Mouse (Mus musculus): ENCODE measurements around the gene Abcc4.
"Not testable (repeated sequence)": the region's sequence is repeated elsewhere in the genome, so short reads cannot be mapped to it uniquely, and the experiment has no call there.

Abcc4 gene

GRCm38 (mm10) chr14:118514280-118515031, 191.6 kb downstream of the Abcc4 start:
- in situ Hi-C loops (cut with MboI; ENCODE audit: low sequenced_read_pairs) = no loop called here

GRCm38 (mm10) chr14:118511715-118512114, 194.3 kb downstream of the Abcc4 start:
- in situ Hi-C loops (cut with MboI; ENCODE audit: low sequenced_read_pairs) = not testable (repeated sequence)

- in situ Hi-C loops (cut with MboI; ENCODE audit: low sequenced_read_pairs) = no loop called here
These were observed 195.2 kb downstream of the Abcc4 start for GRCm38 (mm10) chr14:118510793-118511192.

GRCm38 (mm10) chr14:118510216-118510615, 195.8 kb downstream of the Abcc4 start:
- in situ Hi-C loops (cut with MboI; ENCODE audit: low sequenced_read_pairs) = no loop called here

GRCm38 (mm10) chr14:118507829-118508228, 198.2 kb downstream of the Abcc4 start:
- in situ Hi-C loops (cut with MboI; ENCODE audit: low sequenced_read_pairs) = no loop called here

GRCm38 (mm10) chr14:118506591-118507146, 199.3 kb downstream of the Abcc4 start:
- in situ Hi-C loops (cut with MboI; ENCODE audit: low sequenced_read_pairs) = no loop called here

GRCm38 (mm10) chr14:118496767-118497166, 209.3 kb downstream of the Abcc4 start:
- in situ Hi-C loops (cut with MboI; ENCODE audit: low sequenced_read_pairs) = no loop called here

- in situ Hi-C loops (cut with MboI; ENCODE audit: low sequenced_read_pairs) = no loop called here
These were observed 210.6 kb downstream of the Abcc4 start for GRCm38 (mm10) chr14:118495458-118495857.

GRCm38 (mm10) chr14:118491708-118492107, 214.3 kb downstream of the Abcc4 start:
- in situ Hi-C loops (cut with MboI; ENCODE audit: low sequenced_read_pairs) = no loop called here

- in situ Hi-C loops (cut with MboI; ENCODE audit: low sequenced_read_pairs) = no loop called here
These were observed 214.7 kb downstream of the Abcc4 start for GRCm38 (mm10) chr14:118491300-118491699.

GRCm38 (mm10) chr14:118490525-118490924, 215.5 kb downstream of the Abcc4 start:
- in situ Hi-C loops (cut with MboI; ENCODE audit: low sequenced_read_pairs) = no loop called here

GRCm38 (mm10) chr14:118486349-118486748, 219.7 kb downstream of the Abcc4 start:
- in situ Hi-C loops (cut with MboI; ENCODE audit: low sequenced_read_pairs) = no loop called here

GRCm38 (mm10) chr14:118485646-118486045, 220.4 kb downstream of the Abcc4 start:
- in situ Hi-C loops (cut with MboI; ENCODE audit: low sequenced_read_pairs) = no loop called here

GRCm38 (mm10) chr14:118482320-118482719, 223.7 kb downstream of the Abcc4 start:
- in situ Hi-C loops (cut with MboI; ENCODE audit: low sequenced_read_pairs) = no loop called here

- in situ Hi-C loops (cut with MboI; ENCODE audit: low sequenced_read_pairs) = no loop called here
These were observed 224.2 kb downstream of the Abcc4 start for GRCm38 (mm10) chr14:118481779-118482178.

- in situ Hi-C loops (cut with MboI; ENCODE audit: low sequenced_read_pairs) = no loop called here
These were observed 229.7 kb downstream of the Abcc4 start for GRCm38 (mm10) chr14:118476329-118476728.

- in situ Hi-C loops (cut with MboI; ENCODE audit: low sequenced_read_pairs) = no loop called here
These were observed 230.9 kb downstream of the Abcc4 start for GRCm38 (mm10) chr14:118475100-118475454.

- in situ Hi-C loops (cut with MboI; ENCODE audit: low sequenced_read_pairs) = no loop called here
These were observed 231.6 kb downstream of the Abcc4 start for GRCm38 (mm10) chr14:118474226-118475099.

- in situ Hi-C loops (cut with MboI; ENCODE audit: low sequenced_read_pairs) = no loop called here
These were observed 232.2 kb downstream of the Abcc4 start for GRCm38 (mm10) chr14:118473831-118474193.

GRCm38 (mm10) chr14:118473188-118473830, 232.7 kb downstream of the Abcc4 start:
- in situ Hi-C loops (cut with MboI; ENCODE audit: low sequenced_read_pairs) = no loop called here

GRCm38 (mm10) chr14:118465331-118465730, 240.7 kb downstream of the Abcc4 start:
- in situ Hi-C loops (cut with MboI; ENCODE audit: low sequenced_read_pairs) = no loop called here

Measured in CH12F3 (cell line).